Mouse (Mus musculus) heart, adult 2 months (tissue): ENCODE results near the gene Ccsap. TPM values are rescaled to one million over a fixed set of nuclear protein-coding genes. Genes with fewer than 3 reads are reported as not detected.

Experiments used
- DNase-seq, 2 experiments: peaks; one replicate each; pipeline ENCODE4 v3.0.0; 2021
- H3K27ac ChIP-seq: fragments of 200-600 bp; 2 replicates; pipeline ENCODE4 v1.8.1; 2022
- H3K27me3 ChIP-seq: fragments of 200-500 bp; 2 replicates; pipeline ENCODE4 v1.6.1; 2012; ENCODE audit warnings: mild to moderate bottlenecking, low read length, inconsistent platforms, mixed read lengths; ENCODE audit not compliant: control insufficient read depth, insufficient read depth
- H3K36me3 ChIP-seq: fragments of 200-500 bp; 2 replicates; pipeline ENCODE4 v1.6.1; 2012; ENCODE audit warnings: low read length, inconsistent platforms; ENCODE audit not compliant: control insufficient read depth, insufficient read depth
- H3K4me1 ChIP-seq: fragments of 200-500 bp; 2 replicates; pipeline ENCODE4 v1.6.1; 2011; ENCODE audit warnings: low read length; ENCODE audit not compliant: control insufficient read depth, insufficient read depth
- H3K4me3 ChIP-seq: fragments of 200-600 bp; 2 replicates; pipeline ENCODE4 v1.8.1; 2022
- H3K79me2 ChIP-seq: fragments of 200-500 bp; replicated peaks from 2 replicates; pipeline ENCODE4 v1.6.1; 2012; ENCODE audit warnings: mild to moderate bottlenecking, inconsistent platforms, low read length, moderate library complexity, mixed read lengths; ENCODE audit not compliant: control insufficient read depth, insufficient read depth
- H3K9ac ChIP-seq: fragments of 200-500 bp; 2 replicates; pipeline ENCODE4 v1.6.1; 2012; ENCODE audit warnings: low read depth, mild to moderate bottlenecking, control low read depth, inconsistent platforms, low read length, mixed read lengths
- CTCF ChIP-seq: fragments of 200-600 bp; IDR thresholded peaks from 2 replicates; pipeline ENCODE4 v1.8.1; 2022; ENCODE audit warnings: antibody characterized with exemption, mild to moderate bottlenecking, moderate library complexity
- EP300 ChIP-seq: fragments of 200-500 bp; IDR thresholded peaks from 2 replicates; pipeline ENCODE4 v1.6.1; 2011; ENCODE audit warnings: low read depth, low read length, control low read depth; ENCODE audit not compliant: insufficient read depth
- POLR2A ChIP-seq: fragments of 200-500 bp; IDR thresholded peaks from 2 replicates; pipeline ENCODE4 v1.6.1; 2011; ENCODE audit warnings: mild to moderate bottlenecking, low read depth, low read length, control low read depth; ENCODE audit not compliant: insufficient read depth
- WGBS: fragments of 180-500 bp; shearing (Covaris S2); methylation state at CpG from one replicate; pipeline ENCODE4 v1.1.7; 2018; 5-methylcytosine and 5-hydroxymethylcytosine counted together
- intact Hi-C: fragments of 180-260 bp; cut with DNase I; formaldehyde crosslinking; loops from one replicate; pipeline ENCODE4 v1.15.1; 2025
- polyA plus RNA-seq: library from polyadenylated mRNA; depleted of rRNA; stranded (reverse); fragments of >200 nt; gene quantifications from 2 replicates; pipeline ENCODE4 v1.2.3, GENCODE M21; 2012
- total RNA-seq, 2 experiments: library from RNA; stranded (reverse); gene quantifications; 2 replicates each; pipeline ENCODE4 v1.2.3; 2021

Ccsap gene
- total and polyA plus RNA-seq, 3 experiments: 0.18 to 0.81 (median 0.68) TPM

GRCm38 (mm10) chr8:123805209-123805717 lies 54.7 kb downstream of the Ccsap start:
- Histone ChIP-seq H3K9ac (peak overlapping the region; percentile 86), H3K79me2 (peaks cover 3% of the 10 kb centered on the region; the same call in 1 of the 2 replicates), H3K27ac (peak overlapping the region; percentile 80), H3K4me1 (peaks cover 7% of the 10 kb centered on the region), H3K36me3 (no peaks in the 10 kb centered on the region), H3K27me3 (no peaks in the 10 kb centered on the region), H3K4me3 (peak overlapping the region; percentile 75)
- no peak for TF ChIP-seq CTCF
- TF ChIP-seq EP300: no peak
- no peak for TF ChIP-seq POLR2A
- no peak for DNase-seq
- WGBS: 31% methylated on average over 15 of the region's 15 CpGs
- intact Hi-C loops: no loop called here

GRCm38 (mm10) chr8:123804586-123804985 lies 55.4 kb downstream of the Ccsap start:
- H3K4me1 ChIP-seq: peaks cover 7% of the 10 kb centered on the region
- 76% methylated on average over 7 of the region's 7 CpGs for WGBS
- H3K4me3 ChIP-seq: no peak overlapping the region
- no peak overlapping the region for H3K9ac ChIP-seq
- DNase-seq: no peak
- no peaks in the 10 kb centered on the region for H3K36me3 ChIP-seq
- TF ChIP-seq POLR2A: no peak
- TF ChIP-seq EP300: no peak
- no peak for TF ChIP-seq CTCF
- H3K79me2 ChIP-seq: peaks cover 2% of the 10 kb centered on the region; the same call in 1 of the 2 replicates
- no peaks in the 10 kb centered on the region for H3K27me3 ChIP-seq
- intact Hi-C loops: no loop called here
- H3K27ac ChIP-seq: no peak overlapping the region

GRCm38 (mm10) chr8:123803639-123804038 lies 56.4 kb downstream of the Ccsap start:
- 62% methylated on average over 1 of the region's 1 CpGs for WGBS
- intact Hi-C loops: no loop called here

GRCm38 (mm10) chr8:123801538-123801937 lies 58.5 kb downstream of the Ccsap start:
- Histone ChIP-seq H3K79me2 (no peaks in the 10 kb centered on the region), H3K36me3 (no peaks in the 10 kb centered on the region), H3K4me1 (no peaks in the 10 kb centered on the region), H3K27me3 (no peaks in the 10 kb centered on the region), H3K9ac (no peak overlapping the region), H3K27ac (no peak overlapping the region), H3K4me3 (no peak overlapping the region)
- no peak for TF ChIP-seq POLR2A
- TF ChIP-seq EP300: no peak
- TF ChIP-seq CTCF: no peak
- no peak for DNase-seq
- intact Hi-C loops: no loop called here
- 86% methylated on average over 2 of the region's 2 CpGs for WGBS

More at GRCm38 (mm10) chr8:123803639-123804038, 56.4 kb downstream of the Ccsap start:
- TF ChIP-seq EP300 (no peak), CTCF (no peak), POLR2A (no peak)
- Histone ChIP-seq H3K27ac (no peak overlapping the region), H3K36me3 (no peaks in the 10 kb centered on the region), H3K4me1 (peaks cover 7% of the 10 kb centered on the region), H3K79me2 (no peaks in the 10 kb centered on the region), H3K4me3 (no peak overlapping the region), H3K27me3 (no peaks in the 10 kb centered on the region), H3K9ac (no peak overlapping the region)
- no peak for DNase-seq

GRCm38 (mm10) chr8:123800867-123801266 lies 59.1 kb downstream of the Ccsap start:
- H3K27ac ChIP-seq: no peak overlapping the region
- no peak overlapping the region for H3K9ac ChIP-seq
- no peak for DNase-seq
- H3K79me2 ChIP-seq: no peaks in the 10 kb centered on the region
- no peak overlapping the region for H3K4me3 ChIP-seq
- H3K36me3 ChIP-seq: no peaks in the 10 kb centered on the region
- WGBS: 80% methylated on average over 7 of the region's 7 CpGs
- intact Hi-C loops: no loop called here
- no peaks in the 10 kb centered on the region for H3K4me1 ChIP-seq
- no peaks in the 10 kb centered on the region for H3K27me3 ChIP-seq
- TF ChIP-seq POLR2A: no peak
- TF ChIP-seq EP300: no peak
- TF ChIP-seq CTCF: no peak

- intact Hi-C loops: loop anchor here (10.0 kb wide), 1 partner anchor 565 kb away; no protein-coding TSS in a partner anchor
- Histone ChIP-seq H3K79me2 (no peaks in the 10 kb centered on the region), H3K27me3 (no peaks in the 10 kb centered on the region), H3K4me3 (no peak overlapping the region), H3K9ac (no peak overlapping the region), H3K27ac (no peak overlapping the region), H3K36me3 (no peaks in the 10 kb centered on the region), H3K4me1 (no peaks in the 10 kb centered on the region)
- no peak for DNase-seq
- 37% methylated on average over 3 of the region's 3 CpGs for WGBS
- TF ChIP-seq EP300 (no peak), POLR2A (no peak), CTCF (no peak)
Measured at GRCm38 (mm10) chr8:123799885-123800284, 60.1 kb downstream of the Ccsap start.
